ENCODE assay signal across 28 mouse cellular contexts in genomic region chr12:83861880-83862279, GRCm38 (mm10). TPM values are rescaled to one million over a fixed set of nuclear protein-coding genes. Genes with fewer than 3 reads are reported as not detected.
A peak's percentile ranks its signal among the peaks of the same experiment; 100 is the strongest.
DNase-seq lines count a peak whose midpoint lies in the region; ATAC-seq and TF ChIP-seq lines count a peak whose summit lies in the region.
"Had no signal": no experiment of that assay in that cellular context is flagged by ENCODE, and none has a peak within 500 bp of the region (broad histone marks: within the 10 kb centered on the region; RNA-seq: fewer than 3 reads in every experiment).

No protein-coding gene starts in this region.

- peaks cover 2 to 9% of the 10 kb centered on the region in 2 experiments; a peak in 3 of 4 replicates for H3K4me1 ChIP-seq in MEL (ENCODE audit: control insufficient read depth in 1 of 2, insufficient read depth in 2 of 2, low read length in 2 of 2)
- H3K4me1 ChIP-seq: forebrain, embryonic 13.5 days; heart, embryonic 12.5 days; limb, embryonic 12.5 days; midbrain, embryonic 13.5 days had no signal

- H3K27ac ChIP-seq in MEL (ENCODE audit: control insufficient read depth, low read depth, low read length) = no peak overlapping the region
- H3K27ac ChIP-seq: forebrain, embryonic 13.5 days; hindbrain, embryonic 14.5 days; limb, embryonic 12.5 days; midbrain, embryonic 13.5 days had no signal

- H3K9ac ChIP-seq in MEL (ENCODE audit: control insufficient read depth, low read depth, low read length, poor library complexity, severe bottlenecking) = no peak overlapping the region
- H3K9ac ChIP-seq: forebrain, embryonic 13.5 days; heart, embryonic 12.5 days; hindbrain, embryonic 14.5 days; limb, embryonic 12.5 days; lung, embryonic 14.5 days; midbrain, embryonic 13.5 days had no signal

- H3K9me3 ChIP-seq in MEL (replicated peaks; ENCODE audit: insufficient read depth, low read length) = no peaks in the 10 kb centered on the region
- H3K9me3 ChIP-seq: forebrain, embryonic 13.5 days; heart, embryonic 12.5 days; limb, embryonic 12.5 days; midbrain, embryonic 13.5 days had no signal

- TF ChIP-seq POLR2A in MEL (IDR thresholded peaks at IDR 0.05; ENCODE audit: control insufficient read depth in 1 of 2, insufficient read depth in 1 of 2, low read depth in 1 of 2, low read length in 2 of 2, poor library complexity in 1 of 2) = no peak

- no peak overlapping the region for H3K4me3 ChIP-seq in MEL (ENCODE audit: control insufficient read depth in 1 of 2, insufficient read depth in 1 of 2, low read depth in 2 of 2, low read length in 2 of 2)
- H3K4me3 ChIP-seq: erythroblast, embryonic 14.5 days; forebrain, embryonic 13.5 days; heart, embryonic 12.5 days; limb, embryonic 12.5 days; midbrain, embryonic 13.5 days had no signal

- peak; percentile 90 for ATAC-seq in granulocyte monocyte progenitor cell, adult 5-6 weeks (replicated peaks; ENCODE audit: poor library complexity, severe bottlenecking)
- ATAC-seq in monocyte, adult 5-6 weeks (replicated peaks; ENCODE audit: insufficient number of reproducible peaks, low FRiP score, low TSS enrichment, poor library complexity, severe bottlenecking) = peak; percentile 66; the same call in 1 of the 2 replicates
- ATAC-seq: forebrain, embryonic 13.5 days; intestine, postnatal 0 days; midbrain, embryonic 13.5 days had no signal

- no peak for TF ChIP-seq CTCF in MEL (IDR thresholded peaks at IDR 0.05 in 2 of 3, conservative IDR thresholded peaks at IDR 0.05 in 1 of 3; ENCODE audit: control insufficient read depth in 1 of 3, insufficient read depth in 1 of 3, low read depth in 2 of 3, low read length in 3 of 3, poor library complexity in 1 of 3, severe bottlenecking in 1 of 3)

- peak in 1 of 2 experiments; percentile 26; a peak in 1 of 4 replicates for TF ChIP-seq EP300 in MEL (IDR thresholded peaks at IDR 0.05; ENCODE audit: low read depth in 1 of 2, low read length in 2 of 2)

- DNase-seq in 416B (ENCODE audit: low read depth) (peak; percentile 90), MEL (ENCODE audit: low read depth, low spot score) (peak; percentile 35)
- no peak for DNase-seq in cerebellum, postnatal 10 days
- DNase-seq in urinary bladder, postnatal 14 days (ENCODE audit: low spot score) = no peak
- DNase-seq: adrenal gland, adult 8-10 months; cerebellum, adult 11 months; cerebellum, adult 9-11 months; gastrocnemius, postnatal 10 days; heart, adult 18-20 months; heart, postnatal 4 days; kidney, adult 9 months; kidney, postnatal 10 days; layer of hippocampus, adult 9-11 months; lung, embryonic 14.5 days; right cerebral cortex, adult 18-20 months; right cerebral cortex, postnatal 4 days; thymus, adult 2 months; thymus, postnatal 36 days had no signal

- H3K36me3 ChIP-seq in MEL (ENCODE audit: control insufficient read depth in 1 of 2, insufficient read depth in 2 of 2, low read length in 2 of 2) = peaks cover 0 to 17% of the 10 kb centered on the region in 2 experiments; a peak in 2 of 4 replicates
- H3K36me3 ChIP-seq: limb, embryonic 12.5 days; midbrain, embryonic 13.5 days had no signal

- H3K79me2 ChIP-seq in MEL (ENCODE audit: control insufficient read depth, insufficient read depth, low read length, poor library complexity) = no peaks in the 10 kb centered on the region

- H3K27me3 ChIP-seq in MEL (ENCODE audit: control insufficient read depth in 1 of 2, insufficient read depth in 2 of 2, low read length in 2 of 2) = no peaks in the 10 kb centered on the region
- H3K27me3 ChIP-seq: CH12.LX; forebrain, embryonic 13.5 days; heart, embryonic 12.5 days; limb, embryonic 12.5 days; midbrain, embryonic 13.5 days had no signal

- TF ChIP-seq RAD21 in MEL (IDR thresholded peaks at IDR 0.05; ENCODE audit: low read depth, low read length) = no peak

TF ChIP-seq in MEL, 35 proteins besides CTCF, POLR2A, EP300 and RAD21:
- no peak for TF ChIP-seq MYB (IDR thresholded peaks at IDR 0.05; ENCODE audit: low read depth, low read length)
- no peak for TF ChIP-seq ZMIZ1 (IDR thresholded peaks at IDR 0.05; ENCODE audit: low read depth, low read length)
- 0 out of 2 replicates have a peak, but pooled peaks have one; percentile 9 for TF ChIP-seq GATA1 (IDR thresholded peaks at IDR 0.05; ENCODE audit: low read depth, low read length)
- TF ChIP-seq TBP (IDR thresholded peaks at IDR 0.05; ENCODE audit: low read depth, low read length) = no peak
- no peak for TF ChIP-seq USF2 (IDR thresholded peaks at IDR 0.05; ENCODE audit: borderline replicate concordance in 1 of 2, insufficient read depth in 1 of 2, low read depth in 1 of 2, low read length in 2 of 2)

RNA-seq across cellular contexts. Expression of gene Numb, which starts 59.9 kb away (rescaled TPM):
- 8.4 and 10.6 TPM in 2 replicates for total RNA-seq in MEL (2012; rRNA removed)
- 10 to 100 TPM in 1 of 2 experiments, not detected in 1; 14.6 TPM for polyA plus RNA-seq in MEL (2012; ENCODE audit: insufficient read depth in 1 of 2, insufficient read length in 2 of 2, low read depth in 1 of 2, low replicate concordance in 2 of 2, missing spikeins in 1 of 2)
- 9.3 and 14.2 TPM in 2 replicates for total RNA-seq in granulocyte monocyte progenitor cell, adult 5-6 weeks (2014; fragmentation: Nextera tagmentation)
- total RNA-seq in granulocyte monocyte progenitor cell, adult 5-6 weeks (2017) = 20.4 and 20.8 TPM in 2 replicates
- total RNA-seq in monocyte, adult 5-6 weeks (2017) = 21.1 to 36.1 TPM (median 30.5 TPM) in 3 replicates

Comparison
In these comparisons a context has a peak if more than half of its experiments do, and no peak if none do; other contexts are left out.
1. DNase-seq: peak in 416B (single experiment) and MEL (single experiment); none in cerebellum, postnatal 10 days (0 of 2) and urinary bladder, postnatal 14 days (single experiment).